Mouse (Mus musculus) MEL (cell line): ENCODE data around the gene Cyp2u1. TPM values are rescaled to one million over a fixed set of nuclear protein-coding genes. Genes with fewer than 3 reads are reported as not detected.

ENCODE experiments used
- DNase-seq: peaks from one replicate; pipeline ENCODE4 v3.0.0; 2011; ENCODE audit warnings: low read depth, low spot score
- H3K27ac ChIP-seq: 2 replicates; pipeline ENCODE4 v1.5.1; 2012; ENCODE audit warnings: low read depth, mild to moderate bottlenecking, control low read depth, low read length, moderate library complexity; ENCODE audit not compliant: control insufficient read depth
- H3K27me3 ChIP-seq, 2 experiments: fragments of 150-350 bp in 1 of 2; sonication (generic) in 1 of 2; 2 replicates each; pipeline ENCODE4 v1.6.1; 2012; ENCODE audit warnings: low read length in 2 of 2, mild to moderate bottlenecking in 2 of 2, improper control_type of control experiment in 1 of 2, moderate library complexity in 1 of 2; ENCODE audit not compliant: insufficient read depth in 2 of 2, control insufficient read depth in 1 of 2
- H3K36me3 ChIP-seq, 2 experiments: 2 replicates each; pipeline ENCODE4 v1.6.1; 2012 to 2014; ENCODE audit warnings: low read length in 2 of 2, improper control_type of control experiment in 1 of 2, inconsistent platforms in 1 of 2, mild to moderate bottlenecking in 1 of 2; ENCODE audit not compliant: insufficient read depth in 2 of 2, control insufficient read depth in 1 of 2
- H3K4me1 ChIP-seq, 2 experiments: fragments of 150-350 bp in 1 of 2; sonication (generic) in 1 of 2; 2 replicates each; pipeline ENCODE4 v1.6.1; 2012; ENCODE audit warnings: low read length in 2 of 2, improper control_type of control experiment in 1 of 2, mild to moderate bottlenecking in 1 of 2; ENCODE audit not compliant: insufficient read depth in 2 of 2, control insufficient read depth in 1 of 2
- H3K4me3 ChIP-seq, 2 experiments: fragments of 150-350 bp in 1 of 2; sonication (generic) in 1 of 2; 2 replicates each; pipeline ENCODE4 v1.5.1; 2012; ENCODE audit warnings: low read depth in 2 of 2, low read length in 2 of 2, mild to moderate bottlenecking in 2 of 2, moderate library complexity in 2 of 2, control low read depth in 1 of 2, improper control_type of control experiment in 1 of 2; ENCODE audit not compliant: control insufficient read depth in 1 of 2, insufficient read depth in 1 of 2
- H3K79me2 ChIP-seq: 2 replicates; pipeline ENCODE4 v1.6.1; 2012; ENCODE audit warnings: mild to moderate bottlenecking, low read length, moderate library complexity; ENCODE audit not compliant: control insufficient read depth, poor library complexity, insufficient read depth
- H3K9ac ChIP-seq: 2 replicates; pipeline ENCODE4 v1.6.1; 2012; ENCODE audit warnings: low read depth, mild to moderate bottlenecking, control low read depth, low read length, moderate library complexity; ENCODE audit not compliant: control insufficient read depth, poor library complexity, severe bottlenecking
- H3K9me3 ChIP-seq: fragments of 150-350 bp; sonication (generic); replicated peaks from 2 replicates; pipeline ENCODE4 v1.6.1; 2012; ENCODE audit warnings: mild to moderate bottlenecking, low read length, improper control_type of control experiment, moderate library complexity; ENCODE audit not compliant: insufficient read depth
- BHLHE40 ChIP-seq: IDR thresholded peaks from 2 replicates; pipeline ENCODE4 v1.6.1; 2012; ENCODE audit warnings: low read depth, mild to moderate bottlenecking, inconsistent platforms, low read length, improper control_type of control experiment, borderline replicate concordance
- CHD2 ChIP-seq: IDR thresholded peaks from 2 replicates; pipeline ENCODE4 v1.6.1; 2011; ENCODE audit warnings: low read length, improper control_type of control experiment
- CTCF ChIP-seq, 3 experiments: IDR thresholded peaks in 2 of 3; conservative IDR thresholded peaks in 1 of 3; 2 replicates each; pipeline ENCODE4 v1.5.1; 2011 to 2012; ENCODE audit warnings: low read length in 3 of 3, low read depth in 2 of 3, mild to moderate bottlenecking in 2 of 3, improper control_type of control experiment in 1 of 3, inconsistent platforms in 1 of 3, mixed read lengths in 1 of 3, moderate library complexity in 1 of 3; ENCODE audit not compliant: control insufficient read depth in 1 of 3, insufficient read depth in 1 of 3, poor library complexity in 1 of 3, severe bottlenecking in 1 of 3
- E2F4 ChIP-seq: IDR thresholded peaks from 2 replicates; pipeline ENCODE4 v1.6.1; 2011; ENCODE audit warnings: low read depth, low read length, improper control_type of control experiment, borderline replicate concordance
- ELF1 ChIP-seq: IDR thresholded peaks from 2 replicates; pipeline ENCODE4 v1.6.1; 2014; ENCODE audit warnings: low read depth, mild to moderate bottlenecking, inconsistent platforms, low read length, improper control_type of control experiment, moderate library complexity
- EP300 ChIP-seq, 2 experiments: IDR thresholded peaks; 2 replicates each; pipeline ENCODE4 v1.6.1; 2011; ENCODE audit warnings: improper control_type of control experiment in 2 of 2, low read length in 2 of 2, low read depth in 1 of 2, mild to moderate bottlenecking in 1 of 2
- GABPA ChIP-seq: IDR thresholded peaks from 2 replicates; pipeline ENCODE4 v1.6.1; 2012; ENCODE audit warnings: low read depth, mild to moderate bottlenecking, inconsistent platforms, low read length, improper control_type of control experiment, moderate library complexity
- GATA1 ChIP-seq: IDR thresholded peaks from 2 replicates; pipeline ENCODE4 v1.6.1; 2011; ENCODE audit warnings: low read depth, low read length, improper control_type of control experiment
- HCFC1 ChIP-seq: IDR thresholded peaks from 2 replicates; pipeline ENCODE4 v1.6.1; 2012; ENCODE audit warnings: low read depth, mild to moderate bottlenecking, inconsistent platforms, low read length, improper control_type of control experiment, moderate library complexity
- JUND ChIP-seq: IDR thresholded peaks from 2 replicates; pipeline ENCODE4 v1.6.1; 2011; ENCODE audit warnings: low read depth, mild to moderate bottlenecking, improper control_type of control experiment, low read length
- KAT2A ChIP-seq: conservative IDR thresholded peaks from 2 replicates; pipeline ENCODE4 v1.6.1; 2012; ENCODE audit warnings: low read depth, low read length, improper control_type of control experiment, inconsistent platforms
- MAX ChIP-seq: IDR thresholded peaks from 2 replicates; pipeline ENCODE4 v1.6.1; 2011; ENCODE audit warnings: low read length, improper control_type of control experiment
- MAZ ChIP-seq: IDR thresholded peaks from 2 replicates; pipeline ENCODE4 v1.6.1; 2012; ENCODE audit warnings: low read depth, mild to moderate bottlenecking, inconsistent platforms, low read length, improper control_type of control experiment
- MEF2A ChIP-seq: IDR thresholded peaks from 2 replicates; pipeline ENCODE4 v1.6.1; 2014; ENCODE audit warnings: low read depth, mild to moderate bottlenecking, inconsistent platforms, low read length, improper control_type of control experiment; ENCODE audit not compliant: poor library complexity, insufficient replicate concordance, severe bottlenecking; ENCODE audit errors: extremely low read depth
- MXI1 ChIP-seq: IDR thresholded peaks from 2 replicates; pipeline ENCODE4 v1.6.1; 2011; ENCODE audit warnings: mild to moderate bottlenecking, low read depth, low read length, improper control_type of control experiment
- MYB ChIP-seq: IDR thresholded peaks from 2 replicates; pipeline ENCODE4 v1.6.1; 2011; ENCODE audit warnings: mild to moderate bottlenecking, low read depth, low read length, improper control_type of control experiment
- MYC ChIP-seq: IDR thresholded peaks from 2 replicates; pipeline ENCODE4 v1.6.1; 2011; ENCODE audit warnings: low read depth, mild to moderate bottlenecking, low read length, improper control_type of control experiment, moderate library complexity
- NELFE ChIP-seq: IDR thresholded peaks from 2 replicates; pipeline ENCODE4 v1.6.1; 2011; ENCODE audit warnings: low read depth, low read length, improper control_type of control experiment
- NRF1 ChIP-seq: IDR thresholded peaks from 2 replicates; pipeline ENCODE4 v1.6.1; 2014; ENCODE audit warnings: low read depth, mild to moderate bottlenecking, inconsistent platforms, low read length, improper control_type of control experiment, moderate library complexity; ENCODE audit not compliant: poor library complexity, insufficient read depth, severe bottlenecking
- POLR2A ChIP-seq, 2 experiments: IDR thresholded peaks; 2 replicates each; pipeline ENCODE4 v1.6.1; 2011 to 2012; ENCODE audit warnings: low read length in 2 of 2, mild to moderate bottlenecking in 2 of 2, control low read depth in 1 of 2, improper control_type of control experiment in 1 of 2, low read depth in 1 of 2, moderate library complexity in 1 of 2; ENCODE audit not compliant: control insufficient read depth in 1 of 2, insufficient read depth in 1 of 2, poor library complexity in 1 of 2
- POLR2AphosphoS2 ChIP-seq: IDR thresholded peaks from 2 replicates; pipeline ENCODE4 v1.6.1; 2011; ENCODE audit warnings: low read length, improper control_type of control experiment
- POLR2AphosphoS5 ChIP-seq: IDR thresholded peaks from 2 replicates; pipeline ENCODE4 v1.6.1; 2012; ENCODE audit warnings: low read depth, borderline replicate concordance, mild to moderate bottlenecking, inconsistent platforms, low read length, moderate library complexity, mixed read lengths
- RAD21 ChIP-seq: IDR thresholded peaks from 2 replicates; pipeline ENCODE4 v1.6.1; 2011; ENCODE audit warnings: mild to moderate bottlenecking, low read depth, low read length, improper control_type of control experiment
- SIN3A ChIP-seq: IDR thresholded peaks from 2 replicates; pipeline ENCODE4 v1.6.1; 2012; ENCODE audit warnings: low read length, improper control_type of control experiment, inconsistent platforms
- SMC3 ChIP-seq: IDR thresholded peaks from 2 replicates; pipeline ENCODE4 v1.6.1; 2011; ENCODE audit warnings: low read depth, low read length, improper control_type of control experiment
- TAL1 ChIP-seq: IDR thresholded peaks from 2 replicates; pipeline ENCODE4 v1.6.1; 2012; ENCODE audit warnings: mild to moderate bottlenecking, inconsistent platforms, low read length, moderate library complexity, mixed read lengths
- USF1 ChIP-seq: IDR thresholded peaks from 2 replicates; pipeline ENCODE4 v1.6.1; 2014; ENCODE audit warnings: low read depth, mild to moderate bottlenecking, inconsistent platforms, low read length, improper control_type of control experiment, moderate library complexity
- USF2 ChIP-seq, 2 experiments: IDR thresholded peaks; 2 replicates each; pipeline ENCODE4 v1.6.1; 2011 to 2012; ENCODE audit warnings: improper control_type of control experiment in 2 of 2, low read length in 2 of 2, borderline replicate concordance in 1 of 2, inconsistent platforms in 1 of 2, low read depth in 1 of 2, mild to moderate bottlenecking in 1 of 2; ENCODE audit not compliant: insufficient read depth in 1 of 2
- ZC3H11A ChIP-seq: IDR thresholded peaks from 2 replicates; pipeline ENCODE4 v1.6.1; 2012; ENCODE audit warnings: low read depth, mild to moderate bottlenecking, inconsistent platforms, low read length, improper control_type of control experiment
- ZMIZ1 ChIP-seq: IDR thresholded peaks from 2 replicates; pipeline ENCODE4 v1.6.1; 2012; ENCODE audit warnings: low read depth, mild to moderate bottlenecking, inconsistent platforms, low read length, improper control_type of control experiment, moderate library complexity
- polyA plus RNA-seq, 2 experiments: library from polyadenylated mRNA; stranded (reverse) in 1 of 2; unstranded in 1 of 2; fragments of >175 nt in 1 of 2; fragments of >200 nt in 1 of 2; gene quantifications; 2 replicates each; pipeline versions ENCODE4 v1.2.1 to v1.2.4; 2012; ENCODE audit warnings: low replicate concordance in 2 of 2, low read depth in 1 of 2; ENCODE audit not compliant: insufficient read length in 2 of 2, insufficient read depth in 1 of 2, missing spikeins in 1 of 2
- total RNA-seq: library from RNA; depleted of rRNA; stranded (reverse); fragments of 300-350 nt; gene quantifications from 2 replicates; pipeline ENCODE4 v1.2.3, GENCODE M21; 2012

Cyp2u1 gene
- total and polyA plus RNA-seq, 3 experiments: 3.6 to 4.5 TPM; not detected in 1

GRCm38 (mm10) chr3:131271559-131272373 lies 31.3 kb downstream of the Cyp2u1 start, which contains the start of gene Hadh (continued):
- TF ChIP-seq MYB: no peak
- peak; percentile 52 for TF ChIP-seq NELFE
- no peak for TF ChIP-seq GATA1
- 0 out of 2 replicates have a peak, but pooled peaks have one; percentile 5 for TF ChIP-seq TAL1
- no peak for TF ChIP-seq RAD21
- TF ChIP-seq POLR2AphosphoS2: no peak
- TF ChIP-seq ELF1: no peak
- TF ChIP-seq SMC3: no peak
- TF ChIP-seq ZMIZ1: peak; percentile 81
- no peak for TF ChIP-seq JUND
- TF ChIP-seq BHLHE40: no peak
- peak; percentile 66 for TF ChIP-seq SIN3A
- 0 out of 2 replicates have a peak, but pooled peaks have one; percentile 26 for TF ChIP-seq MYC
- peak; percentile 49 to 71; a peak in 3 of 4 replicates for TF ChIP-seq POLR2A (IDR thresholded peaks at IDR 0.05; ENCODE audit: control insufficient read depth in 1 of 2, insufficient read depth in 1 of 2, low read depth in 1 of 2, low read length in 2 of 2, poor library complexity in 1 of 2)
- TF ChIP-seq MAZ: no peak; the same call in 1 of the 2 replicates
- no peak for TF ChIP-seq POLR2AphosphoS5
- no peak for TF ChIP-seq E2F4
- TF ChIP-seq MXI1: peak; percentile 48
- TF ChIP-seq, all 39 proteins: peak for 11

- peak; percentile 63 for DNase-seq
- Histone ChIP-seq H3K9ac (peak overlapping the region; percentile 83), H3K36me3 (peaks cover 0 to 8% of the 10 kb centered on the region in 2 experiments; a peak in 2 of 4 replicates), H3K27me3 (no peaks in the 10 kb centered on the region), H3K4me1 (peaks cover 4 to 8% of the 10 kb centered on the region in 2 experiments; a peak in 3 of 4 replicates), H3K79me2 (no peaks in the 10 kb centered on the region; the same call in 1 of the 2 replicates), H3K9me3 (no peaks in the 10 kb centered on the region), H3K4me3 (peak overlapping the region; percentile 91 to 96), H3K27ac (peak overlapping the region; percentile 51; the same call in 1 of the 2 replicates)
- 0 out of 2 replicates have a peak, but pooled peaks have one; percentile 10 for TF ChIP-seq SIN3A
- TF ChIP-seq EP300 (IDR thresholded peaks at IDR 0.05; ENCODE audit: low read depth in 1 of 2, low read length in 2 of 2): peak; percentile 51 to 72
- TF ChIP-seq JUND: no peak
- no peak for TF ChIP-seq NELFE
- no peak for TF ChIP-seq POLR2AphosphoS5
- no peak for TF ChIP-seq CHD2
- TF ChIP-seq MAX: no peak
- no peak for TF ChIP-seq POLR2AphosphoS2
- TF ChIP-seq KAT2A: no peak
- no peak for TF ChIP-seq MEF2A
- TF ChIP-seq CTCF (IDR thresholded peaks at IDR 0.05 in 2 of 3, conservative IDR thresholded peaks at IDR 0.05 in 1 of 3; ENCODE audit: control insufficient read depth in 1 of 3, insufficient read depth in 1 of 3, low read depth in 2 of 3, low read length in 3 of 3, poor library complexity in 1 of 3, severe bottlenecking in 1 of 3): peak in 1 of 3 experiments; percentile 12; a peak in 1 of 6 replicates
- TF ChIP-seq USF2 (IDR thresholded peaks at IDR 0.05; ENCODE audit: borderline replicate concordance in 1 of 2, insufficient read depth in 1 of 2, low read depth in 1 of 2, low read length in 2 of 2): no peak
- TF ChIP-seq HCFC1: 0 out of 2 replicates have a peak, but pooled peaks have one; percentile 19
- TF ChIP-seq MYB: no peak
- TF ChIP-seq RAD21: no peak
- TF ChIP-seq GABPA: no peak
- TF ChIP-seq MYC: no peak
- no peak for TF ChIP-seq POLR2A (IDR thresholded peaks at IDR 0.05; ENCODE audit: control insufficient read depth in 1 of 2, insufficient read depth in 1 of 2, low read depth in 1 of 2, low read length in 2 of 2, poor library complexity in 1 of 2)
- TF ChIP-seq MAZ: no peak
- no peak for TF ChIP-seq NRF1
- no peak for TF ChIP-seq ELF1
- no peak for TF ChIP-seq ZC3H11A
- TF ChIP-seq MXI1: no peak
- TF ChIP-seq USF1: no peak
- peak; percentile 81 for TF ChIP-seq GATA1
Measured at GRCm38 (mm10) chr3:131271157-131271556, 31.9 kb downstream of the Cyp2u1 start.
